Mouse (Mus musculus) cerebellum, adult 18-20 months (tissue): ENCODE measurements at regions not wholly inside any gene's neighbourhood (a gene's known extent, or its start where the extent isn't known, plus 50 kb on each side); places are given as distances from the start of the nearest gene placed in this dataset.

ENCODE experiments used
- DNase-seq, 2 experiments: peaks; one replicate each; pipeline ENCODE4 v3.0.0; 2021

DNA sequence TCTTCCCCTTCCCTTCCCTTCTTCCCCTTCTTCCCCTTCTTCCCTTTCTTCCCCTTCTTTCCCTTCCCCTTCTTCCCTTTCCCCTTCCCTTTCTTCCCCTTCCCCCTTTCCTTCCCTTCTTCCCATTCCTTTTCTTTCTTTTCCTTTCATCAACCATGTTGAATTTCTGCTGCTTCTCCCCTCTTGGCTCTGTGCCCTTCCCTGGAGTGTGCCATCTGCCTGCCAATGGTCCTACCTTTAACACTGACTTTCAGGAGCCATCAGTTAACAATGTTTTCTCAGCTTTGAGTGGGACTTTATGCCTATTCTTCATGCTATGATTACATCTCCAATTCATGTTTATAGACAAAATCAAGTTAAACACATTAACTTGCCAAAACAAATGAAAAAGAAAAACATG lies 401.8 kb upstream of the Pcdh7 start:
- peak in 1 of 2 experiments; percentile 2 for DNase-seq

DNA sequence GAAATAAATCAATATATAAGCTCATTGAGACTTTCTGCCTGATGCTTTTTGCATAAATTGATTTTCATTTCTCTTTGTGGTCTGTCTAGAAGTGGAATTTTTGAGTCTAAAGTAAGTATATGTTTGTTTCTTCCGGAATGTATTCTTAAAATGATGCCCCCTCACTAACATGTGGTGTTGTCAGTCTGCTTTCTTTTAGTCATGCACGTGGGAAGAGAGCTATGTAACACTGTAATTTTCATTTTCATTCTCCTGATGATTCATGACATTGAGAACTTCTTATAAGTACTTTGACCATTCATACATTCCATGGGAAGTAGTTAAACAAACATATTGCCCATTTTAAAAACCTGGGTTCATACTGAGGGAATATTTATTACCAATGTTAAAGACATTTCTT lies 397.7 kb upstream of the Pcdh7 start:
- no peak for DNase-seq

DNA sequence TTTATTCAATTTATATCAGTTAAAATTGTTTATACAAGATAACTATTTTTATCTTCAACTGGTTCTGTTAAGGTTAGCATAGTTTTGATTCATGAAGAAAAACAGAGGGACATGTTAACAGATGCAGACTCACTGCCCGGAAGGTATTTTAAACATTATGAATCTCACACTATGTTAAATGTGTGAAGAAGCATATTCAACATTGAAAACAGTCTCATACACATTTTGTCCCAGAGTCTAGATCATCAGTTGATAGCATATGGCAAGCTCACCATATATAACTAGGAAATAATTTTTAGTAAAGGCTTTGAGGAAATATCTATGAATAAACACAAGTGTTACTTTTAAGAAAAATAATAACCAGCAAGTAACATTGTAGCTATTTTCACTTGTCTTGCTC lies 382.1 kb upstream of the Pcdh7 start:
- DNase-seq = no peak
